ENCODE assay signal across 20 mouse cellular contexts in the genomic region with DNA sequence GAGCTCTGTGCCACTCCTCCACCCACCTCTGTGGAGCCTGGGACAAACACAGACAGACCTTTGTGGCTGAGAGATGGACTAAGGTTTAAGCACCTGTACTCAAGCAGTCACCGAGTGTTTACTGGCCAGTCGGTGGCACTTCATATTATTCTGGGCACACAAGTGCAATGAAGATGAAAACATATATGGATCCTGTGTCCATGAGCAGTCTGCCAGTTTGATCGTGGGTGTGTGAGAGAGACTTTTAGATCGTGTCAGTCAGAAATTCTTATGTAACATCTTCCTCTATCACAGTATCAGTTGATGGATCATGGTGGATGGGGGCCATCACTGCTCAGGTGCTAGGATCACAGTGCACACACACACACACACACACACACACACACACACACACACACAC.
DNase-seq lines count a peak whose midpoint lies in the region; TF ChIP-seq lines count a peak whose summit lies in the region.
"Had no signal": no experiment of that assay in that cellular context is flagged by ENCODE, and none has a peak within 500 bp of the region (broad histone marks: within the 10 kb centered on the region; RNA-seq: fewer than 3 reads in every experiment).

No protein-coding gene starts in this region.

- H3K36me3 ChIP-seq in thymus, adult 2 months (ENCODE audit: control insufficient read depth, insufficient read depth, low read length) = no peaks in the 10 kb centered on the region
- H3K36me3 ChIP-seq: embryonic facial prominence, embryonic 13.5 days; embryonic facial prominence, embryonic 15.5 days; forebrain, embryonic 10.5 days; forebrain, embryonic 12.5 days had no signal

- TF ChIP-seq CTCF in left cerebral cortex, adult 2 months (IDR thresholded peaks at IDR 0.05) = no peak
- no peak for TF ChIP-seq CTCF in cortical plate, adult 2 months (IDR thresholded peaks at IDR 0.05; ENCODE audit: extremely low read depth, insufficient read depth, low read length)
- no peak for TF ChIP-seq CTCF in thymus, adult 2 months (IDR thresholded peaks at IDR 0.05; ENCODE audit: borderline replicate concordance, control insufficient read depth, extremely low read depth, insufficient read depth, low read length, poor library complexity)

- H3K4me3 ChIP-seq in left cerebral cortex, adult 2 months = no peak overlapping the region
- H3K4me3 ChIP-seq in cortical plate, adult 2 months (ENCODE audit: insufficient read depth, low read length) = no peak overlapping the region
- H3K4me3 ChIP-seq in thymus, adult 2 months (ENCODE audit: control insufficient read depth, insufficient read depth, low read length) = no peak overlapping the region
- H3K4me3 ChIP-seq: embryonic facial prominence, embryonic 13.5 days; embryonic facial prominence, embryonic 15.5 days; erythroblast, embryonic 14.5 days; forebrain, embryonic 10.5 days; forebrain, embryonic 12.5 days had no signal

- no peak for TF ChIP-seq POLR2A in cortical plate, adult 2 months (IDR thresholded peaks at IDR 0.05; ENCODE audit: extremely low read depth, insufficient read depth, low read length)
- TF ChIP-seq POLR2A in thymus, adult 2 months (IDR thresholded peaks at IDR 0.05; ENCODE audit: control insufficient read depth, extremely low read depth, insufficient read depth, low read length, poor library complexity) = no peak

- H3K27ac ChIP-seq in left cerebral cortex, adult 2 months = peak overlapping the region; percentile 80
- peak overlapping the region; percentile 82 for H3K27ac ChIP-seq in cortical plate, adult 2 months (ENCODE audit: insufficient read depth, low read length)
- H3K27ac ChIP-seq in thymus, adult 2 months (ENCODE audit: control insufficient read depth, insufficient read depth, low read length) = no peak overlapping the region
- H3K27ac ChIP-seq: embryonic facial prominence, embryonic 13.5 days; embryonic facial prominence, embryonic 15.5 days; forebrain, embryonic 10.5 days; forebrain, embryonic 12.5 days had no signal

- 92% methylated on average over 4 of the region's 4 CpGs for WGBS in thymus, adult 2 months

- no peaks in the 10 kb centered on the region for H3K27me3 ChIP-seq in thymus, adult 2 months (ENCODE audit: control insufficient read depth, insufficient read depth, low read length)
- H3K27me3 ChIP-seq: embryonic facial prominence, embryonic 13.5 days; embryonic facial prominence, embryonic 15.5 days; forebrain, embryonic 12.5 days had no signal

- peak; percentile 76 for DNase-seq in heart, adult 11 months
- DNase-seq in heart, adult 8-10 months (ENCODE audit: low spot score) = no peak
- no peak for DNase-seq in left cerebral cortex, adult 2 months (ENCODE audit: extremely low spot score in 1 of 2, low spot score in 2 of 2)
- DNase-seq in left cerebral cortex, postnatal 36 days (ENCODE audit: low spot score in 2 of 2) = no peak
- no peak for DNase-seq in thymus, adult 2 months
- DNase-seq: adrenal gland, adult 2 months; adrenal gland, postnatal 10 days; adrenal gland, postnatal 25 days; cerebellum, adult 11-12 months; cerebellum, adult 2 months; cerebellum, adult 9-10 months; cerebellum, postnatal 10 days; cerebellum, postnatal 25 days; embryo, embryonic 11 days had no signal

- peaks cover 14% of the 10 kb centered on the region for H3K4me1 ChIP-seq in cortical plate, adult 2 months (ENCODE audit: control insufficient read depth, insufficient read depth, low read length)
- H3K4me1 ChIP-seq in thymus, adult 2 months (replicated peaks; ENCODE audit: control insufficient read depth, insufficient read depth, low read length) = no peaks in the 10 kb centered on the region
- H3K4me1 ChIP-seq: embryonic facial prominence, embryonic 13.5 days; embryonic facial prominence, embryonic 15.5 days; forebrain, embryonic 10.5 days; forebrain, embryonic 12.5 days had no signal

- intact Hi-C loops in left cerebral cortex, adult 2 months (cut with DNase I) = loop anchor here (10.0 kb wide), 1 partner anchor 338 kb away; a partner anchor contains a TSS
- intact Hi-C loops in left cerebral cortex, postnatal 36 days (cut with DNase I) = no loop called here
